Mouse (Mus musculus): ENCODE measurements around the gene Dvl2.

DNA sequence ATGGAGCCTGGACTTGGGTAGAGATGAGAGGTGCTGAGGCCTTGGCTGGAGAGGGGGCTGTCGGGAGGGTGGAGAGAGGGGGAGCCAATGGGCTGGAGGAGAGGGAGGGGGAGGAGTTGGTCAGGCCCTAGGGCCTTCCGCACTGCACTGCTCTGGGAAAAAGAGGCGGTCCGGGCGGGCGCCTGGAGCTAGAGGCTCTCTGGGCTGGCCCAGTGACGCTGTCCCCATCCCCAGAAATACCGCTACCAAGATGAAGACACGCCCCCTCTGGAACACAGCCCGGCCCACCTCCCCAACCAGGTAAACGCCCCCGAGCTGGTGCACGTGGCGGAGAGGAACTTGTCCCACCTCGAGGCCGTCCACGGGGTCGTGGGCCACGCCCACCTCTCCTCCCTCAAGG, 26.3 kb downstream of the Dvl2 start:
- no peak for TF ChIP-seq CTCF (IDR thresholded peaks at IDR 0.05; ENCODE audit: low read depth, low read length)
- no peak for TF ChIP-seq POLR2A (IDR thresholded peaks at IDR 0.05; ENCODE audit: insufficient read depth, low read length)
- TF ChIP-seq EP300 (IDR thresholded peaks at IDR 0.05; ENCODE audit: insufficient read depth, low read depth, low read length), result peak; percentile 49; the same call in 1 of the 2 replicates
